Comparison of ENCODE assay signal across 10 mouse cellular contexts in the genomic region with DNA sequence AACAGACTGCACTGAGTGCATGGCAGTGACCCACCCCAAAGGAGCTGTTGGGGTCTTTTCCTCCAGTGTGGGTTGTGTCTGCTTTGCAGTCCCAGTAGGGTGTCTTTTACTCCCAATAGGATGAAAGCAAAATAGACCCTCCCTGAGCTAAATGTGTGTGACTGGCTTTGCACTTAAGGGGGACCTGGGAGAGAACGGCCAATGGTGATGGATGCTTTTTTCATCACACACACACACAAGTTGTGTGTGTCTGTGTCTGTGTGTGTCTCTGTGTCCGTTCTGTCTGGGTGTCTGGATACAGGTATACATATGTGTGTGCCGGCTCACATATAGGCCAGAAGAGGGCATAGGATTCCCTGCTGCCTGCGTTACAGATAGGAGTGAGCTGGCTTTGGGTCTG. TPM values are rescaled to one million over a fixed set of nuclear protein-coding genes. Genes with fewer than 3 reads are reported as not detected.
DNase-seq lines count a peak whose midpoint lies in the region; ATAC-seq and TF ChIP-seq lines count a peak whose summit lies in the region.
"Had no signal": no experiment of that assay in that cellular context is flagged by ENCODE, and none has a peak within 500 bp of the region (broad histone marks: within the 10 kb centered on the region; RNA-seq: fewer than 3 reads in every experiment).

No protein-coding gene starts in this region.

- WGBS in hindbrain, embryonic 10.5 days: 62% methylated on average over 4 of the region's 4 CpGs
- WGBS in hindbrain, embryonic 11.5 days: 54% methylated on average over 4 of the region's 4 CpGs
- 85% methylated on average over 4 of the region's 4 CpGs for WGBS in thymus, adult 2 months

- no peak overlapping the region for H3K9ac ChIP-seq in hindbrain, embryonic 11.5 days (ENCODE audit: low read depth, low read length)
- H3K9ac ChIP-seq: liver, embryonic 12.5 days had no signal

- no peaks in the 10 kb centered on the region for H3K27me3 ChIP-seq in hindbrain, embryonic 10.5 days (ENCODE audit: insufficient read depth, poor library complexity, severe bottlenecking)
- no peaks in the 10 kb centered on the region for H3K27me3 ChIP-seq in hindbrain, embryonic 11.5 days (ENCODE audit: control insufficient read depth, insufficient read depth, low read length)
- no peaks in the 10 kb centered on the region for H3K27me3 ChIP-seq in thymus, adult 2 months (ENCODE audit: control insufficient read depth, insufficient read depth, low read length)
- H3K27me3 ChIP-seq: liver, embryonic 12.5 days had no signal

- H3K4me1 ChIP-seq in hindbrain, embryonic 10.5 days (replicated peaks): peaks cover 83% of the 10 kb centered on the region
- H3K4me1 ChIP-seq in hindbrain, embryonic 11.5 days (replicated peaks; ENCODE audit: control insufficient read depth, insufficient read depth, low read length): peaks cover 6% of the 10 kb centered on the region
- H3K4me1 ChIP-seq in thymus, adult 2 months (replicated peaks; ENCODE audit: control insufficient read depth, insufficient read depth, low read length): peaks cover 69% of the 10 kb centered on the region

- H3K4me2 ChIP-seq in hindbrain, embryonic 11.5 days (replicated peaks; ENCODE audit: low read depth, low read length): no peak overlapping the region
- H3K4me2 ChIP-seq: liver, embryonic 12.5 days had no signal

- no peaks in the 10 kb centered on the region for H3K9me3 ChIP-seq in hindbrain, embryonic 10.5 days
- no peaks in the 10 kb centered on the region for H3K9me3 ChIP-seq in hindbrain, embryonic 11.5 days (ENCODE audit: control insufficient read depth, low read length)
- H3K9me3 ChIP-seq: liver, embryonic 12.5 days had no signal

- ATAC-seq in hindbrain, embryonic 11.5 days (ENCODE audit: low FRiP score): no peak
- ATAC-seq in megakaryocyte-erythroid progenitor cell, adult 5-6 weeks (replicated peaks; ENCODE audit: low FRiP score, low TSS enrichment, poor library complexity, severe bottlenecking): peak; percentile 25; the same call in 1 of the 2 replicates
- ATAC-seq: liver, embryonic 12.5 days had no signal

- H3K36me3 ChIP-seq in hindbrain, embryonic 10.5 days: peaks cover 3% of the 10 kb centered on the region; the same call in 1 of the 2 replicates
- H3K36me3 ChIP-seq in hindbrain, embryonic 11.5 days (ENCODE audit: control insufficient read depth, insufficient read depth, low read length): no peaks in the 10 kb centered on the region
- no peaks in the 10 kb centered on the region for H3K36me3 ChIP-seq in thymus, adult 2 months (ENCODE audit: control insufficient read depth, insufficient read depth, low read length)

- H3K4me3 ChIP-seq in hindbrain, embryonic 10.5 days: no peak overlapping the region
- no peak overlapping the region for H3K4me3 ChIP-seq in hindbrain, embryonic 11.5 days (ENCODE audit: low read depth, low read length)
- H3K4me3 ChIP-seq in thymus, adult 2 months (ENCODE audit: control insufficient read depth, insufficient read depth, low read length): no peak overlapping the region
- H3K4me3 ChIP-seq: liver, embryonic 12.5 days had no signal

- H3K27ac ChIP-seq in hindbrain, embryonic 10.5 days: peak overlapping the region; percentile 77
- no peak overlapping the region for H3K27ac ChIP-seq in hindbrain, embryonic 11.5 days (ENCODE audit: low read depth, low read length)
- H3K27ac ChIP-seq in thymus, adult 2 months (ENCODE audit: control insufficient read depth, insufficient read depth, low read length): peak overlapping the region; percentile 92

- TF ChIP-seq CTCF in thymus, adult 2 months (IDR thresholded peaks at IDR 0.05; ENCODE audit: borderline replicate concordance, control insufficient read depth, extremely low read depth, insufficient read depth, low read length, poor library complexity): no peak

- no peak for TF ChIP-seq POLR2A in thymus, adult 2 months (IDR thresholded peaks at IDR 0.05; ENCODE audit: control insufficient read depth, extremely low read depth, insufficient read depth, low read length, poor library complexity)

- DNase-seq in hindbrain, embryonic 10.5 days (ENCODE audit: low spot score): no peak
- DNase-seq in hindbrain, embryonic 11.5 days (ENCODE audit: low spot score): no peak
- no peak for DNase-seq in thymus, adult 2 months
- DNase-seq in thymus, postnatal 14 days: no peak
- DNase-seq in kidney, adult 9 months: no peak
- DNase-seq in cerebellum, adult 11 months: no peak
- DNase-seq: kidney, adult 8-10 months; right cerebral cortex, postnatal 14 days had no signal

RNA-seq across cellular contexts. Expression of a gene that starts 9.5 kb away (rescaled TPM):
- 75.9 and 86.1 TPM in 2 replicates for polyA plus RNA-seq in hindbrain, embryonic 10.5 days (2016; fragmentation: Nextera tagmentation; extraction: Ambion mirVana)
- polyA plus RNA-seq in hindbrain, embryonic 11.5 days (2014; fragmentation: Nextera tagmentation; extraction: Ambion mirVana): 81.9 and 90.3 TPM in 2 replicates
- 97.1 and 97.8 TPM in 2 replicates for polyA plus RNA-seq in thymus, adult 2 months (2012; rRNA removed)
- 24.3 and 29.1 TPM in 2 replicates for total RNA-seq in megakaryocyte-erythroid progenitor cell, adult 5-6 weeks (2014; fragmentation: Nextera tagmentation)
- 31.9 and 56.4 TPM in 2 replicates for total RNA-seq in megakaryocyte-erythroid progenitor cell, adult 5-6 weeks (2017)
